8 mouse cellular contexts compared by ENCODE assay signal in the genomic region with DNA sequence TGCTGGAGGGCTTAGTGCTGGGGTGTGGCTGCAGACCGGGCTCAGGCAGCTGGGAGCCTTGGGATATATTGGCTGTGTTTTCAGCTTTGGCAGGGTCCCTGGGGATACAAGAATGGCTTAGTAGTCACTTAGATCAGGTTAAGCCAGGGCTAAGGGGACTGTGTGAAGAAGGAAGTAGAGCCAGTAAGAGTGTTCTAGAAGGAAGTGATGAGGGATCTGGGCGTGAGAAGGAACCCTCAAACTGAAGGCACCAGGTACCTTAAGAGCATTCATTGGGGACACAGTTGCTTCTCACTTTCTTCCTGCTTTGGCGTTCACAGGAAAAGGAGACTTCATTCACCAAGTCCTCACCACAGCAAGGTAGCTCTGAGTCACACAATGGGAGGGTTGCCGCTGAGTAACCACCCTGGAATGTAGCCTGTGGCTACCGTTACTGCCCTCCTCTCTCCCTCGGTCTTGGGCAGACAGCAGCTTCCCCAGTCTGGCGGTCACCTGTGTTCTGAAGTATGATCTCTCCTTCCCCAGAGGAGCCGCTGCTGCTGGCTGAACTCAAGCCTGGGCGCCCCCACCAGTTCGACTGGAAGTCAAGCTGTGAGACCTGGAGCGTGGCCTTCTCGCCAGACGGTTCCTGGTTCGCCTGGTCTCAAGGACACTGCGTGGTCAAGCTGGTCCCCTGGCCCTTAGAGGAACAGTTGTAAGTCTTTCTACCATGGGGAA. TPM values are rescaled to one million over a fixed set of nuclear protein-coding genes. Genes with fewer than 3 reads are reported as not detected.
A peak's percentile ranks its signal among the peaks of the same experiment; 100 is the strongest.
DNase-seq lines count a peak whose midpoint lies in the region; ATAC-seq and TF ChIP-seq lines count a peak whose summit lies in the region.

No protein-coding gene starts in this region.

- H3K27me3 ChIP-seq in small intestine, adult 2 months (ENCODE audit: control insufficient read depth, insufficient read depth, low read length) = no peaks in the 10 kb centered on the region
- H3K27me3 ChIP-seq in hindbrain, embryonic 14.5 days (ENCODE audit: control insufficient read depth, insufficient read depth, low read length) = no peaks in the 10 kb centered on the region

- WGBS in bone marrow, adult 2 months = 35% methylated on average over 15 of the region's 15 CpGs
- 20% methylated on average over 15 of the region's 15 CpGs for WGBS in small intestine, adult 2 months
- 57% methylated on average over 15 of the region's 15 CpGs for WGBS in hindbrain, embryonic 14.5 days

- H3K4me3 ChIP-seq in bone marrow, adult 2 months (replicated peaks; ENCODE audit: control insufficient read depth, low read depth, low read length) = no peak overlapping the region
- H3K4me3 ChIP-seq in small intestine, adult 2 months (ENCODE audit: low read depth, low read length) = peak overlapping the region; percentile 60
- H3K4me3 ChIP-seq in hindbrain, embryonic 14.5 days (replicated peaks; ENCODE audit: low read length) = no peak overlapping the region

- H3K4me2 ChIP-seq in hindbrain, embryonic 14.5 days (replicated peaks) = no peak overlapping the region

- H3K9ac ChIP-seq in hindbrain, embryonic 14.5 days = no peak overlapping the region

- DNase-seq in heart, adult 18-20 months = peak; percentile 32 to 47
- no peak for DNase-seq in heart, adult 11 months
- peak; percentile 52 for DNase-seq in kidney, adult 9 months
- no peak for DNase-seq in thymus, postnatal 0 days (ENCODE audit: low spot score)
- no peak for DNase-seq in hindbrain, embryonic 14.5 days (ENCODE audit: low spot score)
- DNase-seq in cerebellum, adult 11-12 months = no peak

- H3K36me3 ChIP-seq in small intestine, adult 2 months (ENCODE audit: control insufficient read depth, insufficient read depth, low read length) = peaks cover 34% of the 10 kb centered on the region
- H3K36me3 ChIP-seq in hindbrain, embryonic 14.5 days (replicated peaks; ENCODE audit: control insufficient read depth, insufficient read depth) = peaks cover 48% of the 10 kb centered on the region

- H3K9me3 ChIP-seq in hindbrain, embryonic 14.5 days (ENCODE audit: control insufficient read depth, low read length) = no peaks in the 10 kb centered on the region

- H3K27ac ChIP-seq in bone marrow, adult 2 months (ENCODE audit: control insufficient read depth, insufficient read depth, low read depth, low read length, poor library complexity) = peak overlapping the region; percentile 61; the same call in 1 of the 2 replicates
- peak overlapping the region; percentile 82 for H3K27ac ChIP-seq in small intestine, adult 2 months (ENCODE audit: insufficient read depth, low read depth, low read length)
- no peak overlapping the region for H3K27ac ChIP-seq in hindbrain, embryonic 14.5 days

- no peak for ATAC-seq in hindbrain, embryonic 14.5 days (ENCODE audit: low FRiP score)

- TF ChIP-seq POLR2A in bone marrow, adult 2 months (IDR thresholded peaks at IDR 0.05; ENCODE audit: borderline replicate concordance, control insufficient read depth, low read depth, low read length) = no peak
- TF ChIP-seq POLR2A in small intestine, adult 2 months (IDR thresholded peaks at IDR 0.05; ENCODE audit: low read depth, low read length) = no peak

- H3K4me1 ChIP-seq in bone marrow, adult 2 months (ENCODE audit: control insufficient read depth, insufficient read depth, low read length) = peaks cover 3% of the 10 kb centered on the region
- H3K4me1 ChIP-seq in small intestine, adult 2 months (ENCODE audit: control insufficient read depth, insufficient read depth, insufficient read length, low read length) = peaks cover 40% of the 10 kb centered on the region
- H3K4me1 ChIP-seq in hindbrain, embryonic 14.5 days (replicated peaks; ENCODE audit: control insufficient read depth, insufficient read depth, low read length) = peaks cover 32% of the 10 kb centered on the region

- no peak for TF ChIP-seq CTCF in bone marrow, adult 2 months (IDR thresholded peaks at IDR 0.05; ENCODE audit: control insufficient read depth, insufficient read depth, low read length)
- TF ChIP-seq CTCF in small intestine, adult 2 months (IDR thresholded peaks at IDR 0.05; ENCODE audit: extremely low read depth, insufficient read length, insufficient replicate concordance, low read depth, low read length) = no peak

RNA-seq across cellular contexts. Expression of gene Wsb2, which starts 6.1 kb away (rescaled TPM):
- 100 to 1,000 TPM in 1 of 2 experiments, 10 to 100 TPM in 1; 95.7 to 123 TPM for total RNA-seq in heart, adult 18-20 months (2021)
- polyA plus RNA-seq in bone marrow, adult 2 months (2011; ENCODE audit: insufficient read depth, insufficient read length, low replicate concordance, missing spikeins) = 10.0 and 23.5 TPM in 2 replicates
- polyA plus RNA-seq in small intestine, adult 2 months (2012; rRNA removed) = 84.3 and 194 TPM in 2 replicates
- 51.3 and 59.8 TPM in 2 replicates for polyA plus RNA-seq in thymus, postnatal 0 days (2015; fragmentation: Nextera tagmentation; extraction: Ambion mirVana)
- polyA plus RNA-seq in hindbrain, embryonic 14.5 days (2014; fragmentation: Nextera tagmentation; extraction: Ambion mirVana) = 292 and 336 TPM in 2 replicates

RNA-seq across cellular contexts. Expression of gene Rfc5, which starts 25.6 kb away (rescaled TPM):
- 1 to 10 TPM; 2.4 to 4.0 TPM for total RNA-seq in heart, adult 18-20 months (2021)
- 28.5 and 36.5 TPM in 2 replicates for polyA plus RNA-seq in bone marrow, adult 2 months (2011; ENCODE audit: insufficient read depth, insufficient read length, low replicate concordance, missing spikeins)
- 8.5 and 20.8 TPM in 2 replicates for polyA plus RNA-seq in small intestine, adult 2 months (2012; rRNA removed)
- polyA plus RNA-seq in thymus, postnatal 0 days (2015; fragmentation: Nextera tagmentation; extraction: Ambion mirVana) = 95.8 and 98.6 TPM in 2 replicates
- 26.0 and 28.6 TPM in 2 replicates for polyA plus RNA-seq in hindbrain, embryonic 14.5 days (2014; fragmentation: Nextera tagmentation; extraction: Ambion mirVana)

RNA-seq across cellular contexts. Expression of gene Vsig10, which starts 44.3 kb away (rescaled TPM):
- 1 to 10 TPM; 7.2 to 7.7 TPM for total RNA-seq in heart, adult 18-20 months (2021)
- 2.1 and 5.3 TPM in 2 replicates for polyA plus RNA-seq in bone marrow, adult 2 months (2011; ENCODE audit: insufficient read depth, insufficient read length, low replicate concordance, missing spikeins)
- polyA plus RNA-seq in small intestine, adult 2 months (2012; rRNA removed) = 22.9 and 67.6 TPM in 2 replicates
- 2.6 and 3.0 TPM in 2 replicates for polyA plus RNA-seq in thymus, postnatal 0 days (2015; fragmentation: Nextera tagmentation; extraction: Ambion mirVana)
- polyA plus RNA-seq in hindbrain, embryonic 14.5 days (2014; fragmentation: Nextera tagmentation; extraction: Ambion mirVana) = 0.75 and 1.1 TPM in 2 replicates

RNA-seq across cellular contexts. Expression of gene Ksr2, which starts 50.6 kb away (rescaled TPM):
- under 1 TPM; 0.07 to 0.10 TPM for total RNA-seq in heart, adult 18-20 months (2021)
- polyA plus RNA-seq in bone marrow, adult 2 months (2011; ENCODE audit: insufficient read depth, insufficient read length, low replicate concordance, missing spikeins) = 0.29 TPM in 1 of 2 replicates, not detected in the other
- 0.05 and 0.14 TPM in 2 replicates for polyA plus RNA-seq in small intestine, adult 2 months (2012; rRNA removed)
- 0.12 and 0.20 TPM in 2 replicates for polyA plus RNA-seq in thymus, postnatal 0 days (2015; fragmentation: Nextera tagmentation; extraction: Ambion mirVana)
- 7.5 and 8.0 TPM in 2 replicates for polyA plus RNA-seq in hindbrain, embryonic 14.5 days (2014; fragmentation: Nextera tagmentation; extraction: Ambion mirVana)

Comparison
In these comparisons a context has a peak if more than half of its experiments do, and no peak if none do; other contexts are left out.
1. DNase-seq: peak in heart, adult 18-20 months (2 of 2) and kidney, adult 9 months (single experiment); none in heart, adult 11 months (single experiment), thymus, postnatal 0 days (single experiment), hindbrain, embryonic 14.5 days (single experiment) and cerebellum, adult 11-12 months (single experiment).